Mouse (Mus musculus): ENCODE data around the gene Auts2.

GRCm38 (mm10) chr5:132265015-132265414 is 278.1 kb downstream of the Auts2 start:
- TF ChIP-seq POLR2A (IDR thresholded peaks at IDR 0.05; ENCODE audit: insufficient read depth, low read depth, low read length), result no peak
- TF ChIP-seq CTCF (IDR thresholded peaks at IDR 0.05), result no peak
- no peak for TF ChIP-seq EP300 (IDR thresholded peaks at IDR 0.05; ENCODE audit: insufficient read depth, low read depth, low read length)

All from heart, adult 2 months (tissue).